Comparison of ENCODE assay signal across 15 mouse cellular contexts in genomic region chr9:114578646-114579045, GRCm38 (mm10). TPM values are rescaled to one million over a fixed set of nuclear protein-coding genes. Genes with fewer than 3 reads are reported as not detected.
DNase-seq lines count a peak whose midpoint lies in the region; ATAC-seq and TF ChIP-seq lines count a peak whose summit lies in the region.
"Had no signal": no experiment of that assay in that cellular context is flagged by ENCODE, and none has a peak within 500 bp of the region (broad histone marks: within the 10 kb centered on the region; RNA-seq: fewer than 3 reads in every experiment).

No protein-coding gene starts in this region.

- no peaks in the 10 kb centered on the region for H3K9me3 ChIP-seq in lung, embryonic 16.5 days (ENCODE audit: control insufficient read depth, low read length)
- no peaks in the 10 kb centered on the region for H3K9me3 ChIP-seq in limb, embryonic 14.5 days (ENCODE audit: control insufficient read depth, low read length)
- no peaks in the 10 kb centered on the region for H3K9me3 ChIP-seq in forebrain, postnatal 0 days (ENCODE audit: low read length)
- H3K9me3 ChIP-seq: embryonic facial prominence, embryonic 15.5 days; forebrain, embryonic 12.5 days; neural tube, embryonic 12.5 days had no signal

- no peaks in the 10 kb centered on the region for H3K4me1 ChIP-seq in lung, embryonic 16.5 days (replicated peaks; ENCODE audit: control insufficient read depth, insufficient read depth, low read length)
- H3K4me1 ChIP-seq in lung, adult 2 months (ENCODE audit: control insufficient read depth, insufficient read depth, low read length) = no peaks in the 10 kb centered on the region
- peaks cover 3% of the 10 kb centered on the region; the same call in 1 of the 2 replicates for H3K4me1 ChIP-seq in limb, embryonic 14.5 days (ENCODE audit: control insufficient read depth, insufficient read depth, low read length)
- no peaks in the 10 kb centered on the region for H3K4me1 ChIP-seq in forebrain, postnatal 0 days (ENCODE audit: insufficient read depth)
- H3K4me1 ChIP-seq: embryonic facial prominence, embryonic 15.5 days; forebrain, embryonic 12.5 days; neural tube, embryonic 12.5 days had no signal

- no peak overlapping the region for H3K27ac ChIP-seq in lung, embryonic 16.5 days (ENCODE audit: low read length)
- H3K27ac ChIP-seq in limb, embryonic 14.5 days (replicated peaks; ENCODE audit: low read depth, low read length) = 0 out of 2 replicates have a peak overlapping the region, but pooled peaks have one; percentile 15
- H3K27ac ChIP-seq in forebrain, postnatal 0 days (ENCODE audit: low read depth, low read length) = no peak overlapping the region
- H3K27ac ChIP-seq: embryonic facial prominence, embryonic 15.5 days; forebrain, embryonic 12.5 days; neural tube, embryonic 12.5 days had no signal

- no peaks in the 10 kb centered on the region for H3K27me3 ChIP-seq in lung, embryonic 16.5 days (ENCODE audit: control insufficient read depth, insufficient read depth, low read depth, low read length)
- no peaks in the 10 kb centered on the region for H3K27me3 ChIP-seq in limb, embryonic 14.5 days (ENCODE audit: control insufficient read depth, insufficient read depth, low read length)
- no peaks in the 10 kb centered on the region for H3K27me3 ChIP-seq in forebrain, postnatal 0 days (ENCODE audit: insufficient read depth, low read length)
- H3K27me3 ChIP-seq: embryonic facial prominence, embryonic 15.5 days; forebrain, embryonic 12.5 days; neural tube, embryonic 12.5 days had no signal

- H3K9ac ChIP-seq in lung, embryonic 16.5 days (ENCODE audit: low read length) = 0 out of 2 replicates have a peak overlapping the region, but pooled peaks have one; percentile 28
- no peak overlapping the region for H3K9ac ChIP-seq in limb, embryonic 14.5 days (ENCODE audit: low read depth, low read length, severe bottlenecking)
- no peak overlapping the region for H3K9ac ChIP-seq in forebrain, postnatal 0 days
- H3K9ac ChIP-seq: embryonic facial prominence, embryonic 15.5 days; forebrain, embryonic 12.5 days; neural tube, embryonic 12.5 days had no signal

- H3K4me3 ChIP-seq in lung, embryonic 16.5 days (ENCODE audit: low read length) = no peak overlapping the region
- no peak overlapping the region for H3K4me3 ChIP-seq in lung, adult 2 months (replicated peaks; ENCODE audit: extremely low read depth, low read depth, low read length)
- no peak overlapping the region for H3K4me3 ChIP-seq in limb, embryonic 14.5 days (replicated peaks; ENCODE audit: low read length)
- H3K4me3 ChIP-seq in forebrain, postnatal 0 days (ENCODE audit: low read depth, low read length) = no peak overlapping the region
- H3K4me3 ChIP-seq: embryonic facial prominence, embryonic 15.5 days; forebrain, embryonic 12.5 days; neural tube, embryonic 12.5 days had no signal

- TF ChIP-seq POLR2A in lung, adult 2 months (IDR thresholded peaks at IDR 0.05; ENCODE audit: borderline replicate concordance, extremely low read depth, low read depth, low read length) = no peak
- TF ChIP-seq POLR2A in limb, embryonic 14.5 days (IDR thresholded peaks at IDR 0.05; ENCODE audit: borderline replicate concordance, extremely low read depth, insufficient read depth, insufficient read length) = no peak

- no peak for TF ChIP-seq CTCF in lung, adult 2 months (IDR thresholded peaks at IDR 0.05; ENCODE audit: insufficient read depth, low read length)
- TF ChIP-seq CTCF in forebrain, postnatal 0 days (IDR thresholded peaks at IDR 0.05; ENCODE audit: low read depth) = no peak

- ATAC-seq in lung, embryonic 16.5 days (ENCODE audit: low read depth) = no peak
- ATAC-seq in limb, embryonic 14.5 days (ENCODE audit: low FRiP score, low read depth) = no peak
- peak; percentile 77 for ATAC-seq in megakaryocyte-erythroid progenitor cell, adult 5-6 weeks (replicated peaks; ENCODE audit: low FRiP score, low TSS enrichment, poor library complexity, severe bottlenecking)
- no peak for ATAC-seq in forebrain, postnatal 0 days
- ATAC-seq: CD4-positive, CD25-positive, alpha-beta regulatory T cell, adult 4 months had no signal

- WGBS in lung, embryonic 16.5 days = 32% methylated on average over 11 of the region's 11 CpGs
- WGBS in lung, adult 2 months = 36% methylated on average over 11 of the region's 11 CpGs
- WGBS in limb, embryonic 14.5 days = 32% methylated on average over 11 of the region's 11 CpGs
- WGBS in forebrain, postnatal 0 days = 81% methylated on average over 11 of the region's 11 CpGs

- DNase-seq in lung, adult 2 months = no peak
- peak; percentile 36 for DNase-seq in c-Kit-positive CD71-positive TER-119-negative erythroid progenitor cells, embryonic 14.5 days (ENCODE audit: low read depth)
- no peak for DNase-seq in limb, embryonic 14.5 days (ENCODE audit: low spot score)
- no peak for DNase-seq in right cerebral cortex, adult 2 months (ENCODE audit: low spot score in 2 of 2)
- DNase-seq in forebrain, postnatal 0 days = no peak
- DNase-seq: cerebellum, adult 18-20 months; right cerebral cortex, postnatal 25 days had no signal

- H3K36me3 ChIP-seq in lung, embryonic 16.5 days (ENCODE audit: control insufficient read depth, insufficient read depth, low read length) = no peaks in the 10 kb centered on the region
- H3K36me3 ChIP-seq in limb, embryonic 14.5 days (ENCODE audit: control insufficient read depth, insufficient read depth, low read length) = no peaks in the 10 kb centered on the region
- H3K36me3 ChIP-seq in forebrain, postnatal 0 days (ENCODE audit: insufficient read depth) = no peaks in the 10 kb centered on the region
- H3K36me3 ChIP-seq: embryonic facial prominence, embryonic 15.5 days; forebrain, embryonic 12.5 days; neural tube, embryonic 12.5 days had no signal

- H3K4me2 ChIP-seq in lung, embryonic 16.5 days (ENCODE audit: low read depth, low read length) = no peak overlapping the region
- peak overlapping the region; percentile 21; the same call in 1 of the 2 replicates for H3K4me2 ChIP-seq in limb, embryonic 14.5 days (replicated peaks; ENCODE audit: low read depth, low read length, severe bottlenecking)
- no peak overlapping the region for H3K4me2 ChIP-seq in forebrain, postnatal 0 days (ENCODE audit: low read depth)
- H3K4me2 ChIP-seq: embryonic facial prominence, embryonic 15.5 days; forebrain, embryonic 12.5 days; neural tube, embryonic 12.5 days had no signal

RNA-seq across cellular contexts. Expression of gene Trim71, which starts 14.5 kb away (rescaled TPM):
- polyA plus RNA-seq in lung, embryonic 16.5 days (2015; fragmentation: Nextera tagmentation; extraction: Ambion mirVana) = 0.79 and 0.87 TPM in 2 replicates
- 0.05 and 0.08 TPM in 2 replicates for polyA plus RNA-seq in lung, adult 2 months (2012; rRNA removed)
- 0.33 and 0.50 TPM in 2 replicates for polyA plus RNA-seq in limb, embryonic 14.5 days (2012; rRNA removed)
- polyA plus RNA-seq in limb, embryonic 14.5 days (2014; fragmentation: Nextera tagmentation; extraction: Ambion mirVana) = 0.26 TPM in 2 replicates
- total RNA-seq in megakaryocyte-erythroid progenitor cell, adult 5-6 weeks (2014; fragmentation: Nextera tagmentation) = not detected in 2 replicates
- total RNA-seq in megakaryocyte-erythroid progenitor cell, adult 5-6 weeks (2017) = not detected in 2 replicates
- 0.08 and 0.19 TPM in 2 replicates for total RNA-seq in forebrain, postnatal 0 days (2014; rRNA removed)
- polyA plus RNA-seq in forebrain, postnatal 0 days (2015; fragmentation: Nextera tagmentation; extraction: Ambion mirVana) = 0.10 and 0.13 TPM in 2 replicates
- total RNA-seq: heart, adult 18-20 months had no signal
- polyA plus RNA-seq: CD4-positive, CD25-positive, alpha-beta regulatory T cell, adult 4 months; large intestine, adult 2 months had no signal
